Mouse (Mus musculus) stomach, embryonic 14.5 days (tissue): Measurements from ENCODE around the gene Lrrc71. TPM values are rescaled to one million over a fixed set of nuclear protein-coding genes. Genes with fewer than 3 reads are reported as not detected.

ENCODE experiments used
- ATAC-seq: fragments of 200-750 bp; cut with Nextera tagmentation; 2 replicates; pipeline ENCODE4 v1.8.0; 2017; ENCODE audit warnings: low read depth, moderate TSS enrichment; ENCODE audit not compliant: insufficient number of reproducible peaks, insufficient read depth, low FRiP score
- H3K27ac ChIP-seq: fragments of 300-500 bp; sonication (generic); 2 replicates; pipeline ENCODE4 v1.5.1; 2014; ENCODE audit warnings: mild to moderate bottlenecking, low read length, moderate library complexity, mixed read lengths
- H3K27me3 ChIP-seq: fragments of 300-500 bp; sonication (generic); 2 replicates; pipeline ENCODE4 v1.6.1; 2014; ENCODE audit warnings: low read length, control low read depth, mixed read lengths; ENCODE audit not compliant: control insufficient read depth, insufficient read depth
- H3K36me3 ChIP-seq: fragments of 300-500 bp; sonication (generic); 2 replicates; pipeline ENCODE4 v1.6.1; 2014; ENCODE audit warnings: mild to moderate bottlenecking, control low read depth, low read length, moderate library complexity, mixed read lengths; ENCODE audit not compliant: control insufficient read depth, insufficient read depth
- H3K4me1 ChIP-seq: fragments of 300-500 bp; sonication (generic); 2 replicates; pipeline ENCODE4 v1.6.1; 2014; ENCODE audit warnings: low read length, control low read depth, mixed read lengths; ENCODE audit not compliant: control insufficient read depth, insufficient read depth
- H3K4me2 ChIP-seq: fragments of 300-500 bp; sonication (generic); replicated peaks from 2 replicates; pipeline ENCODE4 v1.6.1; 2014; ENCODE audit warnings: low read depth, low read length, control low read depth
- H3K4me3 ChIP-seq: fragments of 300-500 bp; sonication (generic); 2 replicates; pipeline ENCODE4 v1.5.1; 2014; ENCODE audit warnings: low read depth, low read length, control low read depth
- H3K9ac ChIP-seq: fragments of 300-500 bp; sonication (generic); replicated peaks from 2 replicates; pipeline ENCODE4 v1.6.1; 2014; ENCODE audit warnings: low read depth, mild to moderate bottlenecking, control low read depth, low read length, moderate library complexity, mixed read lengths
- H3K9me3 ChIP-seq: fragments of 300-500 bp; sonication (generic); 2 replicates; pipeline ENCODE4 v1.6.1; 2016; ENCODE audit warnings: low read depth, low read length, control low read depth; ENCODE audit not compliant: control insufficient read depth
- WGBS: fragments of 180-500 bp; shearing (Covaris S2); extraction: QIAGEN DNeasy Blood & Tissue Kit; methylation state at CpG from one replicate; pipeline ENCODE4 v1.1.7; 2014; 5-methylcytosine and 5-hydroxymethylcytosine counted together
- polyA plus RNA-seq: library from polyadenylated mRNA; unstranded; fragments of >200 nt; fragmentation: Nextera tagmentation; extraction: Ambion mirVana; gene quantifications from 2 replicates; pipeline ENCODE4 v1.2.1, GENCODE M21; 2014

Lrrc71 gene
- polyA plus RNA-seq, 1 experiment from 2014 or later: 1.2 TPM

- no peak overlapping the region for H3K4me3 ChIP-seq
- 95% methylated on average over 16 of the region's 16 CpGs for WGBS
Measured at GRCm38 (mm10) chr3:87725396-87726160, 22.8 kb downstream of the Lrrc71 start.

DNA sequence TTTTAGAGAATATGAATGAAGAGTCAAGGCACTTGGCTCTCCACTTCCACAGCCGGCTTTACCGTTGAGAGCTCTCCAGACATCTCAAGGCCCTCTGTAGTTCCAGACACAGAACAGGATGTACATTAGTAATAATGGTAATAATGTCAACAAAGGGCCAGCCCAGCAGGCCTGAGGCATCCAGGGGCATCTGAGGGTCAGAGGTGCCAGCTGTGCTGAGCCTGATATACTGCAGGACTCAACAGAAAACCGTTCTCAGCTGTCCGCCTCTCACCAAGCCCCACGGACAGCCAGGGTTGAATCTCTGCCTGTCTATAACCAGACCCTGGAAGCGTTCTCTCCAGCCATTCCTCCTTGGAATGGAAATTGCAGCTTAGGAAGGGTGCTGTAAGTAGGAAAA lies 23.9 kb downstream of the Lrrc71 start:
- Histone ChIP-seq H3K4me3 (no peak overlapping the region), H3K27ac (no peak overlapping the region), H3K36me3 (peaks cover 66% of the 10 kb centered on the region), H3K9ac (no peak overlapping the region), H3K27me3 (no peaks in the 10 kb centered on the region), H3K4me2 (no peak overlapping the region), H3K4me1 (no peaks in the 10 kb centered on the region), H3K9me3 (no peaks in the 10 kb centered on the region)
- WGBS: 45% methylated on average over 6 of the region's 6 CpGs
- ATAC-seq: no peak

More at GRCm38 (mm10) chr3:87725396-87726160, 22.8 kb downstream of the Lrrc71 start:
- Histone ChIP-seq H3K9me3 (no peaks in the 10 kb centered on the region), H3K9ac (no peak overlapping the region), H3K4me2 (no peak overlapping the region), H3K36me3 (peaks cover 75% of the 10 kb centered on the region), H3K4me1 (no peaks in the 10 kb centered on the region), H3K27ac (no peak overlapping the region), H3K27me3 (no peaks in the 10 kb centered on the region)
- no peak for ATAC-seq

- Histone ChIP-seq H3K4me3 (no peak overlapping the region), H3K27me3 (no peaks in the 10 kb centered on the region), H3K36me3 (peaks cover 51% of the 10 kb centered on the region), H3K4me1 (no peaks in the 10 kb centered on the region), H3K9me3 (no peaks in the 10 kb centered on the region), H3K4me2 (no peak overlapping the region), H3K9ac (no peak overlapping the region), H3K27ac (no peak overlapping the region)
- 73% methylated on average over 2 of the region's 2 CpGs for WGBS
- ATAC-seq: no peak
Measured at GRCm38 (mm10) chr3:87718525-87718924, 29.9 kb downstream of the Lrrc71 start.

Other genes with a start within 250 kb of the Lrrc71 start
- gene Etv3, start 223.2 kb downstream of the Lrrc71 start, polyA plus RNA-seq: 10.7 and 10.8 TPM in 2 replicates
- 17.5 and 18.6 TPM in 2 replicates for gene Arhgef11, start 131.1 kb downstream of the Lrrc71 start, polyA plus RNA-seq
- gene Ntrk1, start 46.5 kb upstream of the Lrrc71 start, polyA plus RNA-seq: 0.88 and 0.97 TPM in 2 replicates
- 0.20 and 0.55 TPM in 2 replicates for gene Insrr, start 48.3 kb upstream of the Lrrc71 start, polyA plus RNA-seq
- gene Pear1, start 75.7 kb upstream of the Lrrc71 start, polyA plus RNA-seq: 25.4 and 28.3 TPM in 2 replicates
- gene Sh2d2a, start 98.1 kb upstream of the Lrrc71 start, polyA plus RNA-seq: 0.17 TPM in 1 of 2 replicates, not detected in the other
- 12.9 and 14.1 TPM in 2 replicates for gene Prcc, start 137.0 kb upstream of the Lrrc71 start, polyA plus RNA-seq
- gene Hdgf, start 157.7 kb upstream of the Lrrc71 start, polyA plus RNA-seq: 119 and 135 TPM in 2 replicates
- 73.5 and 75.5 TPM in 2 replicates for gene Mrpl24, start 170.9 kb upstream of the Lrrc71 start, polyA plus RNA-seq
- gene Isg20l2, start 181.7 kb upstream of the Lrrc71 start, polyA plus RNA-seq: 31.9 and 35.4 TPM in 2 replicates
- 17.9 and 20.0 TPM in 2 replicates for gene Rrnad1, start 182.1 kb upstream of the Lrrc71 start, polyA plus RNA-seq
- 30.7 and 44.1 TPM in 2 replicates for gene Crabp2, start 200.0 kb upstream of the Lrrc71 start, polyA plus RNA-seq
- gene Nes, start 222.5 kb upstream of the Lrrc71 start, polyA plus RNA-seq: 10.5 and 10.6 TPM in 2 replicates